Mouse (Mus musculus) embryo, embryonic 11 days (tissue): ENCODE measurements around the gene Gm10309.

Source experiments
- DNase-seq: peaks from one replicate; pipeline ENCODE4 v3.0.0-alpha.2; 2015

Gm10309 gene

GRCm38 (mm10) chr17:86467291-86467898 is 37.6 kb downstream of the Gm10309 start:
- DNase-seq: no peak

DNA sequence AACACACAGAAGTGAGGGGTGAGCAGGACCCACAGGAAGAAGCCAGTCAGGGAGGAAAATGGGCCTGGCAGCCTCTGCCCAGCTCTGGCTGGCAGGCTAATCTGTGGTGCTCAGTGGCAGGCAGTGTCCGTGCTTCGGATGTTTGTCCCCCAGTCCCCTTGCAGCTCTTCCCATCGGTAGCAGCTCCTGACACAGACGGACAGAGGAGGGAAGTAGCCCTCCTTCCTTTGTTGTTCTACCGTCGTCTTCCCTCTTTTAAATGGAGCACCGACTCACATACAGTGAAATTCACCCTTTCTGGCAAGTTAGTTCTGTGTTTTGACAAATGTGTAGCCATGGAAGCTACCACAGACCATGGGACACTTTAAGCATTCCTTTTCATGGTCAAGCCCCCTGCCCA is 38.2 kb downstream of the Gm10309 start:
- DNase-seq: no peak

DNA sequence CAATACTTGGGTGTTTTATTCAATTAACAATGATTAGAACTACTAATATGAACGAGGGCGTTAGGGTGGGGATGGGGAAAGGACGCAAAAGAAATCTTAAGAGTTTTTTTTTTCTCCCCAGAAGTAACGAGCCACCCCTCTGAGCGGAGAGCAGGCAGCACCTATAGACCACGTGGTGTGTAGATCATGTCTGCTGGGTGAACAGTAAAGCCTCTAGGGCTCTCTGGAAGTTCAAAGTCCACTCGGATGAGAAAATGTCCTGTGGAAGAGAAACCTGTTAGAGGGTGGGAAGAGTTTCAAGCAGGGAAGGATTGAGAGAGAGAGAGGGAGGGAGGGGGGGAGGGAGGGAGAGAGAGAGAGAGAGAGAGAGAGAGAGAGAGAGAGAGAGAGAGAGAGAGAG is 38.6 kb downstream of the Gm10309 start:
- DNase-seq: no peak

DNA sequence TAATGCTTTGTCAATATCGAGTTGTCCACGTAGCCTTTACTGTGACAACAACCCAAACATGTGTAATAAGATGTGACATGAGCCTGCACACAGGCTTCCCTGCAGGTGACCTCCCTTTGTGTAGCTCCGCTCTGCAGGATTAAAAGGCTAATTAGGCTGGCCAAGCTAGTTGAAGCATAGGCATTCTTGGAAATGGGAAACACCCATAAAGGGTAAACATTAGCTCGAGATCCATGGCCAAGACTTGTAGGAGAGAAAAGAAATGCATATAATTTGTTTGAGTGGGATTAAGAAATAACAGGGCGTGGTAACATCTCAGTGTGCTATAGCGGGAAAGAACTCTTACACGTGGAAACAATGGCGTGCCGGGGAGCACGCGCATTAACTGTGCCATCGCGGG is 39.2 kb downstream of the Gm10309 start:
- DNase-seq: peak; percentile 28

DNA sequence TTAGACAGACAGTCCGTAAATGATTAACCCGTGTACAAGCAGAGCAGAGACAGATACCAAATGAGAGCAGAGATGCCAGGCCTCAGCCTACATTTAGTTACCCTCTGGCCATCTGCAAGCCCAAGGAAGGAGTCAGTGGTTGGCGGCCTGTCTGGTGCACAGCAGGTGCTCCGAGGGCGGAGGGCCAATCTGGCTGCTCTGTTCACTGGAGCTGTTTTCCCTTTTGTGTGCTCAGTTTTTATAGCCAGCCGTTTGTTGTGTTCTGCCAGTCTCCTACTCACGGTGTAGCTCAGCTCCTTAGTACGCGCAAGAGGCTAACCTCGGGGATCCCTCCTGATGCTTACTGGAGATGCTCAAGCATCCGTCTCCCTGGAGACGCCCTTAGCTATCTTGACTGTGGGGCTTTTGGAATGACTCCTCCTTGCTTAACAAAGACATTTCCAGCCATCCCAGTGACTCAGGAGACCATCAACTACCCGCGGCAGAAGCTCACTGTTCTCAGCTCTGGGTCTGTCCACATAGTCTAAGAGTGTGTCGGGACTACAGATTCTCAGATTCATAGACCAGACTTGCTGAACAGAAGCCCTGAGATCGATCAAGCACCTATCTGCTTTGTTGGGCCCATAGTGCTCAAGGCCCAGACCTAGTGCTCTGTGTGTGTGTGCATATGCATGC is 40.2 kb downstream of the Gm10309 start:
- peak; percentile 25 for DNase-seq

- DNase-seq: no peak
Observed at GRCm38 (mm10) chr17:86464197-86464596, 40.8 kb downstream of the Gm10309 start.

GRCm38 (mm10) chr17:86463369-86463768 is 41.7 kb downstream of the Gm10309 start:
- DNase-seq: no peak

DNA sequence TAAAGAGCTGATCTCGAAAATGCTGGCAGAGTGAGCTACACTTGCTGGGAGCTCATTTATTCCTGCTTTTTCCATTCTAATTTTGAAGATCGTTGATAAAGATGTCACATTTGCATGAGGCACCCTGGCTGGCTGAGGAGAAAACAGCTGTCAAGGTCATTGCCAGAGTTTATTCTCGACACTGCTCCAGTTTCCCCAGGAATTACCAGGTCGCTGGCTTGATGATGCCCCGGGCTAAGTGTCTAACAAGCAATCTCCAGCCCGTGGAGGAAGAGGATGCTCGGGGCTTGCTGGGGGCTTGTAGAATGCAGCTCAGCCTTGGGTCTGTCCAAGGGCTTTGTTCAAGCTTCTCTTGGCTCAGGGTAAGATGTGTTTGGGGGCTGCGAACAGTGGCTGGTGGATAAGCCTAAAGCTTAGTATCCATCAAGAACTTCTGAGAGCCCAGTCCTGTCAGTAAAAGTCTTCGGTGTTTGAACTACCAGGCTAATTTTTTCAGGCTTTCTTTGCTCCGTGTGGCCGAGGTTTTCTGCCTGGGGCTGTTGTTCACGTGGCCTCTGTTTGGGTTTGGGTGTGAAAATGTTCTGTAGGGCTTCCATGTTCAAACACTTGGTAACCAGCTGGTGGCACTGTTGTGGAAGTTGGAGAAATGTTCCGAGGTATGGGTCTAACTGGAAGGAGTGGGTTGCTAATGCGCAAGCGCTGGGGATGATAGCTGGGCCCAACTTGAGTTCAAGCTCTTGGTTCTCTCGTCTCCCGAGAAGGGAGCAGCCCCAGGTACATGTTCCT is 44.2 kb downstream of the Gm10309 start:
- no peak for DNase-seq

DNA sequence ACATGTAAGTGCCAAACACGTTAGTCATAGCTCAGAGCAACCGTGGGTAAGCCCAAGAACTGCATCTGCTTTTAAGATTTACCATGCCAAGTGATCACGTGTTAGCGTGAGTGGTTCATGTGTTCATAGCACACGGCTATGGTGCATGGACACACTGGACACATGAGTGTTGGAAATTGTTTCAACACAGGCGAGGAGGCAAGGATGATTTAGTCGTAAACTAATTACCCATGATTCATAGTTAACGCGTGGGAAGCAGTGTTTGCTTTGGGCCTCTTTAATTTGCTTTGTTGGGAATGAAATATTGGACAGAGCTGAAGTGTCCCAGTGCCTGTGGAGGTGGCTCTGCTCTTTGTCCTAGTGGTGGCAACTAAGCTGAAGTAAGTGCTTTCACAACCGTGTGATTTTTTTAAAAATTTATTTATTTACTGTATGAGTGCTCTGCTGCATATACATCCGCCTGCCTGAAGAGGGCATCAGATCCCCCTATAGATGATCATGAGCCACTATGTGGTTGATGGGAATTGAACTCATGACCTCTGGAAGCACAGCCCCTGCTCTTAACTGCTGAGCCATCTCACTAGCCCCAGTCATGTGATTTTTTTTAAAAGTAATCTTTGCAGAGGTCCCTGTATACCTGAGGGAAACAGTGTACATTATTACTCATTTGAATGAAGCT is 46.6 kb downstream of the Gm10309 start:
- DNase-seq: no peak

GRCm38 (mm10) chr17:86456512-86456911 is 48.5 kb downstream of the Gm10309 start:
- DNase-seq: no peak

DNA sequence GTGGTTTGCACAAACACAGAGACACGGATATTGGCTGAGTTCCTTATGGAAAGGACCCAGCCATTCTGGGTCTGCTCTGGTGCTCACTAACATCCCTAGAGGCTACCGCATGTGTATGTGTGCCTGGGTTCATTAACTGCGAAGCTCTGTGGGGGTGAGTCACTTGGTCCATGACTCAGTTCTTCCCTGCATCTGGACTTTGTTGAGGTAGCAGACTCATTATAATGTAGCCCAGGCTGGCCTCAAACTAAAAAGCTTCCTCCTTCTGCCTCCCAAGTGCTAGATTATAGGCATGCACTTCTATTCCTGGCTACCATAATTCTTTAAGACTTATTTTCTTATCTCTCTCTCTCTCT is 50.7 kb downstream of the Gm10309 start:
- DNase-seq: no peak

GRCm38 (mm10) chr17:86453673-86454350 is 51.2 kb downstream of the Gm10309 start:
- DNase-seq: no peak

DNA sequence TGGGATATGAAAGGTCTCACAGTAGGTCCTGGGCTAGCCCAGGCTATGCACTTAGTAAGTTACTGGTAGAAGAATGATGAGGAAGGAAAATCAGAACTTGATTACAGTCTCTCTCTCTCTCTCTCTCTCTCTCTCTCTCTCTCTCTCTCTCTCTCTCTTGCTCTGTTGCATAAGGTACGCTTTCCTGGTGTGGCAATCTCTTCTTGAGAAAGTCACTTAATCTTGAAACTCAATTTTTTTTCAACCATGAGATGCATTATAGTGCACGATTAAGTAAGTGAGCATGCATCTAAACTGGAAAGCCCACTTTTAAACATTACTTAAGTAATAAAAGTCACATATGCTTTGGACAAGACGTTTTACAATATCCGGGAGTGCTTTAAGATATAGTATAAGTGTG is 52.1 kb downstream of the Gm10309 start:
- DNase-seq: no peak
